Mouse (Mus musculus) spleen, postnatal 14 days (tissue): ENCODE measurements around the gene Sigmar1.
"Not testable (repeated sequence)": the region's sequence is repeated elsewhere in the genome, so short reads cannot be mapped to it uniquely, and the experiment has no call there.

ENCODE experiments used
- DNase-seq, 2 experiments: peaks; one replicate each; pipeline ENCODE4 v3.0.0; 2021 to 2022; ENCODE audit warnings: low spot score in 2 of 2

The Sigmar1 gene

DNA sequence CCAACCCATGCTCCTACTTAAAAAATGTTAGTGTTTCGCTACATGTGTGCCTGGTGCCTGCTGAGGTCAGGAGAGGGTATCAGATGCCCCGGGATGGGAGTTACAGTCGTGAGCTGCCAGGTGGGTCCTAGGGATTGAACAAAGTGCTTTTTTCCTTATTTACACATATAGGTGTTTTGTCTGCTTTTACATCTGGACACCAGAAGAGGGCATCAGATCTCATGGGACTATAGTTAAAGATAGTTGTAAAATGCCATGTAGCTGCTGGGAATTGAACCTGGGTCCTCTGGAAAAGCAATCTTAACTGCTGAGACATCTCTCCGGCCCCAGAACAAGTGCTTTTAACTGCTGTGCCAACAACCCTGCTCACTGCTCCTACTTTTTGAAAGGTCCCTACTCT lies 45.7 kb downstream of the Sigmar1 start:
- no peak for DNase-seq

DNA sequence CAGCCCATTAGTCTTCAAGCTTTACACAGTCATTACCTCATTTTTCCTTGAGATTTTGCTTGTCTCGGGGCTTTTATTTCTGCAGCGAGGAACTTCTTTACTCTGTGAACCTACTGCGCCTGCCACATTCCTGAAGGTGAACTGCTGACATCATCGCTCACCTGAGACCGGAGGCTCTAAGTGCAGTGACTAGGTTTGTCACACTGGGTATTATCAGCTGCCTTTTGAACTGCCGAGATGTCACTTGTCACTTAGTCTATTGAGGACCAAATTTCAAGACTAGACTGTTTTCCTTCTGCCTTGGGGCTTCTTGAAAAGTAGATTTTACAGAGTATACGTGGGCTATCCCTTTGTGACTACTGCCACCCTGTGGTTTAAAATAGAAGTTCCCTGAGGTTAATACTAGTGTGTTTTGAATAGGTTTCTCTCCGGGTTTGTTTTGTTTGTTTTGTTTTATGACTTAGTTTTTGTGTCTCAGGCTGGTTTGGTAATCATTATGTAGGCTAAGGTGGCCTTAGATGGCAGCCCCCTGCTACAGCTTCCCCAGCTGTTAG lies 47.7 kb downstream of the Sigmar1 start:
- no peak for DNase-seq

DNA sequence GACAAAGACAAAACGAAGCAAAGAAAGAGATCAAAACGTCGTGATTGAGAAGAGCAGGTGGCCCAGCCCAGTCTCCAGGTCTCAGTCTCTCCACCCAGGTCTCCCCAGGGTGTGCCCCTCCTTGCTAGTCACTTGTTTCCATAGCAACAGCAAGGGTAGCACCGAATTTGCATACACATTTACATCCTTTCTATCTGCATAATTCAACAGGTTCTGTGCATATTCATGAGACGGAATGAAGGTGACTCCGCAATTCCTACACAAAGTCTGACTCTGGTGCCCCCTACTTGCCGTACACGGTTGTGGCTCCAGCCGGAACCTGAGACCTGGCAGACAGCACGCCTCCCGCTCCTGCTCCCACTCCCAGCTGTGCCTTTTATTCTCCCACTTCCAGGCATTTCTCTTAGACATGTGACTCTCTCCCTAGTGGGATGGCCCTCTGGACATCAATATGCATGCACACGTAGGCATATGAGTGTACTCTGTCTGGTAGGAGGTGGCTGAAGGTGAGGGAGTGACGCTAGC lies 48.9 kb downstream of the Sigmar1 start:
- DNase-seq = peak in 1 of 2 experiments; percentile 35

DNA sequence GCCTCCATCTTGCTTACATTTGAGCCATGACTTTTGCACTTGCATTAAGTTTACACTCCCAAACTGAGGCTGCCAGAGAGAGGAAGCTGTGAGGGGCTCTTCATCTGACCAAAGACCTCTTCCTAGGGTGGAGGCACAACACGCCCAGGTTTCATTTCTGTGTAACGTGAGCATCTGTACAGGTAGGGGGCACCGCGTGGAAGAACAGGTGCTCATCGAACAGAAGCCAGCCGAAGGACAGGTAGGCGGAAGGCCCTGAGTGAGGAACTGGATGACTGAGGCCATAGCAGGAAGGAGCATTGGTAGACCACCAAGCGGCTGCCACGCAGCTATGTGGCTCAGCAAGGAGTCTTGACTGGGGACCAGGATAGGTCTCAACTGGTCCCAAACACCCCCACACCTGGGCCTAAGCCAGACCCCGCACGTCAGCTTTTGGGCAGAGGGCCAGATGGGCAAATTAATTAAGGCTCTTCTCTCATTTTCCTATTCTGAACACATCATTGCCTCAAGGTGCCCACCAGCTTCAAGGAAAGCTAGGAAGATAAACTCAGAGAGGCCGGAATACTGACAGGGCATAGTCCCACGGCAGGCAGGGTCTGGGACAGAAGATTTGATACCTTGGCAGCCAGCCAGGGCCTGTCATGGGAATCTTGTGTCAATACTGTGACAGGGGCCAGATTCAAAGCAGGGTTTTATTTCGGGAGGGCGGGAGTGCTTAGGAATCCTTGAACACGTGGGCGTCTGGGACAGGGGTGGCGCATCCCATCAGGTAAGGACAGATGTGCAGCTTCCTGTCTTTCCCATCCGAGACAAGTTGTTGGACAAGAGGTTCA lies 49.8 kb downstream of the Sigmar1 start:
- no peak for DNase-seq

DNA sequence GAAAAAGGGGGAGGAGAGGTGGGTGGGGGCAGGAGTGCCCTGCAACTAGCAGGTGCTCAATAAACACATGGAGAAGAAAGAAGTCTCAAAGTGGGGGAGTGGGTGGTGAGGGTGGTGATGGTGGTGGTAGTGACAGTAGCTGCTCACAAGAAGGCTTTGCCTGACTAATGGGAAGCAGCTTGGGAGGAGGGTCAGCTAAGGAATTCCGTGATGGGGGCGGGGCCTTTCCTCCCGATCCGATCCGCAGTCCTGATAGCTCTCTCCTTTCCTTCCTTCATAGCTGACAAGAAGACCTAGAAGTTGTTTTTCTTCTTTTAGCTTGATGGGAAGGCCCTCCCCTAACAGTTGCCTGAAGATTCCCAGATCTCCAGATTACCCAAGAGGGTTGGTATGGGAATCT lies 51.3 kb downstream of the Sigmar1 start:
- no peak for DNase-seq

DNA sequence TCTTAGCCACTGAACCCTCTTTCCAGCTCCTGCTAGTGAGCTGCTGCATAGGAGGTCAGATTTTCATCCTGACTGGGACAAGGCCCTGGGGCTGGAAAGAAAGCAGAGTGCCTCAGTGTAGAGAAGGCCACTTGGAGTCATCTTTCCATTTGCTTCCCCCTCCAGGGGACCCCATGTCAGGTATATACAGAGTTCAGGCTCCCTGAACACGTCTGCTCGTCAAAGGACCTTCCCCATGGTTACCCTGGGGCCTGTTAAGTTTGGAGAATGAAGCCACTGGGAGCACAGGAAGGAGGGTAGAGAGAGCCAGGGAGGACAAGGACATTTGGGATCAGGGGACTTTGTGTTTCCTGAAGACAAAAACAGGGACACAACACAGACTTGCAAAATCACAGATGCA lies 53.7 kb downstream of the Sigmar1 start:
- DNase-seq = not testable (repeated sequence)

DNA sequence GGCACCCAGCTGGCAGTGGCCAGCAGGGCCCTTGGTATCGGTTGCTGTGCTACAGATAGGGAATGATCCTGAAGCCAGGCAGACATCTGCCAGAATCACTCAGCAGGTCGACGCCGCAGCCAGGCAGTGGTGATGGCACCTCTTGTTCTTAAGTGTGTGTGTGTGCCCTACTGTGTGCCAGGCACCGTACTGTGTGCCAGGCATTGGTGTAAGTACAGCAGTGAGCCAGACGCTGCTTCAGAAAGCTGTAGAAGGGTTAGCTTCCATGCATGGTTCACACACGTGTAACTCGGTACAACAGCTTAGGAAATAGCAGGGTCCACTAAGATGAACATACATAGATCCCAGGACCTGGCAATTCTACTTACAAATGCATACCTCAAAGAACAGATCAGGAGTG lies 55.7 kb downstream of the Sigmar1 start:
- DNase-seq = not testable (repeated sequence)

DNA sequence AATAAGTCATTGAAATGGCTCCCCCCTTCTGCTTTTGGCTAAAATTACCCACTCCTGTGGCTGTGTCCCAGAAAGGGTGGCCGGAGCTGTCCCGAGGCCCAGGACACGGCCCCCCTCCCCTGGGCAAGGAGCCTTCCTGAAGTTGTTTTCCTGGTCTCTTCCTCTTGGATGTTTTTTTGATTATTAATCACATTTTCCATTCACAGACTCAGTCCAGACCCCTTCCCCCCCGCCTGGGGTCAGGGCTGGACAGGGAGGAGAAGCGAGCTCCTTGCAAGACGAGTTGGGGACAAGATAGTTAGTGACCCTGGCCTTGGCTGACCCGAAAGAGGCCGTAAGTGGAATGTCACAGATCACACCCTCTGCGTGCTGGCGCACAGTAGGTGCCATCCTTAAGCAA lies 56.2 kb downstream of the Sigmar1 start, which contains the start of gene Il11ra1:
Il11ra1 (plus strand) TSS at position 207 of the 400 bp plus-strand sequence.
- not testable (repeated sequence) for DNase-seq

DNA sequence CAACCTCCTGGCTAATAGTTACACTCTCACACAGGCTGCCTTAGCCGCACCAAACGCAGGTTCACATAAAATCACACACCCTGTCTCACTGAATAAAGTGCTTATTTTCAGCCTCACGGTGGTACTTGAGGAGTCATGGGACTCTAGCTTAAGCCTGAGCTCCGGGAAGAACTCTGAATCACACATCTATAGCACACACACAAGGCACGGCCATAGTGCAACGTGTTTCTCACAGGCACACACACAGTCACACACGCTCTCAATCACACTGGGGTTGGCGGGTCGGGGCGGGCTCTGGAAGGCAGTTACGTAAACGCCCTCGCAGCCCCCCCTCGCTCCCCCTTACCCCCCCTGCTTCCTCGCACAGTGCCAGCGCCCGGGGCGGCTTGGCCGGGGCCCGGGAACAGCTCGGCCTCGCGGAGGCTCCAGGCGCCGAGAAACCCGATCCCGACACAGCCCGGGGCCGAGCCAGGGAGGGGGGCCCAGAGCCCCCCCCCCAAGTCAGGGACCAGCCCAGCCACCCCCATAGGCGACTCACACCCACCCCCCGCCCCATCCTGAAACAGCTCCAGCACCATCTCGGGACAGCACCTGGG lies 57.4 kb downstream of the Sigmar1 start:
- DNase-seq = not testable (repeated sequence)

DNA sequence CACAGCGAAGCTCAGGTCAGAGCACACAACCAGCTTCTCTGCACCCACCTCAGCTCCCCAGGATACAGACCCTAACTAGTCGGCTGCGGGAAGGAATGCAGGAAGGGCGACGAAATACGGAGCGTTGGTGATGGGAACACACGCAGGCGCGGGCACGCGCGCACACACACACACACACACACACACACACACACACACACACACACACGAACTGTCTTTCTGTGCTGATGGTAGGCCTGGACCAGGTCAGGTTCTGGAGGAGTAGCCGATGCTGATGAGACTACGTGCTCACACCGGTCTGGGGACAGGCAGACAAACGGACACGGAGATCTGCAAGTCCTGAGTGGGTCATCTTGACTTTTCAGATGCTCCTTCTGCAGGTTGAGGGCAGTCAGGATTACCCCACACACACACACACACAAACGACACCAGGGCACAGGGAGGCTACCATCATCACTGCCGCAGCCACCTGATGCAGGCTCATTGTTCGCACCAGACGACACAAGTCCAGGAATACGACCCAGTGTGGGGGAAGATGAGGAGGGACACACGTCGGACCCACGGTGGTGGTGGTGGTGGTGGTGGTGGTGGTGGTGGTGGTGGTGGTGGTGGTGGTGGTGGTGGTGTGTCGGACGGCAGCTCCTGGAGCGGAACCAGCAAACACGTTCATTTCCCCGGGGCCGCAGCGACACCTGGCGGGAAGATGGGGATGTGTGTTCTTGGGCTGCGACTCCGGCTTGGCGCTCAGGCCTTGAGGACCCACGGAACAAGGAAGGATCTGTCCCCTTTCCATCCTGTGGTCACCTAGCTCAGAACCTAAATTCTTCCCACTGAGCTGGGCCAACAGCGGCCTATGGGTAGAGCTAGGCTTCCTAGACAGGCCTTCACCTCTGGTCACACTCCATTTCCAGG lies 58.8 kb downstream of the Sigmar1 start, which contains the start of gene Cntfr:
Cntfr (minus strand) TSS at position 160 of the 912 bp plus-strand sequence.
- peak; percentile 47 to 61 for DNase-seq

DNA sequence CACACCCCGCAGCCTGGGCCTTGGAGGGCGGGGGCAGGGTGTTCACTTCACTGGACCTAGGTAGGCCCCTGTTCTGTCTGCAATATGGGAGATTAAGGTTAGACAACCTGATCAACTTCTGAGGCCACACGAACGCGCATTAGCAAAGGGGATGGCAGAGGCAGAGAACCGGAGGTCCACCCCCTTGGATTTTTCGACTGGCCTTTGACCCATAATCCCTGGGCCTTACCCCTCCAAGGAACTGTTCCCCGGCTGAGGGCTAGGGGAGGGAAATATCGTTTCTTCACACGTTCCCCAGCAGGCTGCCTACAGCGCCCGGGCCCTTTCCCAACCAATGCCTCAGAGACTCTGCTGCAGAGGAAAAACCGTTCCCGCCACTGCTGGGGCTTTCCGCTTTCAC lies 59.5 kb downstream of the Sigmar1 start:
- not testable (repeated sequence) for DNase-seq

DNA sequence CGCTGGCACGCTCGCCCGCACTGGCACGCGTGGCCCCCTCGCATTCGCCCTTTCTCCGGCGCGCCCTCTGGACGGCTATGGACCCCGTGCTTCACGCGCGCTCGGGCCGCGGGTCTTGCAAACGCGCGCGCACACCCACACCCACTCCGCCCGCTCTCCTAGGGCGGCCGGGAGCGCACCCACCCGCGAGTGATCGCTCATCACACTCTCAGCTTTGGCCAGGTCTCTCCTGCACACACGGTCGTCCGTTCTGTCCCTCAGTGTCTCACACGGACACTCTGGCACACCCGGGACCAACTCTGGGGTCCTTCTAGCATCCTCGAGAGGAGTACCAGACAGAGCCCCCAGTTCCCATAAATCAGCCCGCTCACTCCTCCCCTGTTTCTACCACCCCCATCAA lies 60.2 kb downstream of the Sigmar1 start:
- DNase-seq = not testable (repeated sequence)

DNA sequence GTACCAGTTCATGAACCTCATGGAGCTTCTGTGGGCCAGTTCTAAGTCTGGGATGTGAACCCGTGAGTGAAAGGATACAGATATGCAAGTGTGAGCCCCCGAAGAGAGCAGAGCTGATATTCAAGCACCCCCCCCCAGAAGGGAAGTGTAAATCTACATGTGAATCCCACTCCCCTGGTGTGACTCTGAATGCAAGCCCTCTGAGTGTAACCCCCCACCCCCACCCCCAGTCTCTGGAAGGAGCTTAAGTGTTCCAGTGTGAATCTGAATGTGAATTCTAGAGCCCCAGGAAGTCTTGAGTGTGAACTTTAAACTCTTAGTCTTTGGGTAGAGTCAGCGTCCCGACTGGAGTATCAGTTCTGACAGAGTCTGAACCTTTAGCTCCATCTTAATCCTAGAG lies 62.4 kb downstream of the Sigmar1 start:
- DNase-seq = not testable (repeated sequence)

DNA sequence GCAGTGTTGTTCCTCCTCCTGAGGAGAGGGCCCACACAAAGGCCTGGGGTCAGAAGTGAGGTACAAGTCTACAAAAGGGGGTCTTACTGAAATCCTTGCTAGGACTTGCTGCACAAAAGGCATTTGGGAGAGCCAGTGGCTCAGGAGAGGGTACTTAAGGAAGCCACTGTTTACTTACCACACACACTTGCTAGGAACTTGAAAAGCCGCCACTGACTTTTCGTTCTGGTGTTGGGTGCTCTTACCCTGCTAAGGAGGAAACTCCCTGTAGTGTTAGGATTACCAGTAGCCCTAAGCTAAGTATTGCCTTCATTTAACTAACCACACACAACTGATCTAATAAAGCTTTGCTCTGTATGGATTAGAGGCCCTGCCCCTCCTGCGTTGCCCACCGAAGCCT lies 65.9 kb downstream of the Sigmar1 start:
- not testable (repeated sequence) for DNase-seq

DNA sequence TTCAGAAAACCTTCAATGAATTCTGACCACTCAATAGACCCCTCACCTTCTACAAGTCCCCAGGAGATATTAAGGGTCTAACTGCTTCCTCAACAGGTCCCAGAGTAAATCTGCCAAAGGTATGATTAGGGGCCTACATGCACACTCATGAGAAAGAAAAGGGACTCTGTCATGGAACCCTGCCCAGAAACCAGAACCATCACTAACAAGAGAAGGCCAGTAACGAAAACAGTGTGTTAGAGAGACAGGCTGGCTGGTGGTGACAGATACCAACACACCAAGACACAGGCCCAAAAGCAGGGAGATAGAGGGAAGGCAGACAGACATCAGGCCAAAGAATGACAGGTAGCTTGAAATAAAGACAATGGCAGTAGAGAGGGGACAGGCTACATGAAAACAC lies 67.4 kb downstream of the Sigmar1 start:
- DNase-seq = not testable (repeated sequence)
